Mouse (Mus musculus): ENCODE measurements at regions not wholly inside any gene's neighbourhood (a gene's known extent, or its start where the extent isn't known, plus 50 kb on each side); places are given as distances from the start of the nearest gene placed in this dataset.
"Not testable (repeated sequence)": the region's sequence is repeated elsewhere in the genome, so short reads cannot be mapped to it uniquely, and the experiment has no call there.

- Histone ChIP-seq H3K9me3 (replicated peaks; ENCODE audit: control insufficient read depth, low read length) (no peaks in the 10 kb centered on the region), H3K36me3 (ENCODE audit: control insufficient read depth, insufficient read depth, low read length) (no peaks in the 10 kb centered on the region), H3K27ac (ENCODE audit: low read depth, low read length) (no peak overlapping the region), H3K9ac (ENCODE audit: low read length) (no peak overlapping the region), H3K27me3 (replicated peaks; ENCODE audit: control insufficient read depth, insufficient read depth, low read length) (no peaks in the 10 kb centered on the region), H3K4me2 (ENCODE audit: low read length) (no peak overlapping the region), H3K4me3 (ENCODE audit: low read depth, low read length) (no peak overlapping the region), H3K4me1 (ENCODE audit: control insufficient read depth, insufficient read depth, low read length) (no peaks in the 10 kb centered on the region)
- DNase-seq (ENCODE audit: low spot score) (no peak), ATAC-seq (no peak)
Observed at GRCm38 (mm10) chr6:68532599-68532998, 997.0 kb upstream of the Tacstd2 start.

- H3K4me3 ChIP-seq (ENCODE audit: low read depth, low read length), result no peak overlapping the region
- no peak for DNase-seq (ENCODE audit: low spot score)
- no peak for ATAC-seq
Observed at GRCm38 (mm10) chr6:68503937-68504336, 968.3 kb upstream of the Tacstd2 start.

GRCm38 (mm10) chr6:68481137-68481536 lies 945.5 kb upstream of the Tacstd2 start:
- DNase-seq (ENCODE audit: low spot score) (no peak), ATAC-seq (no peak)
- H3K9me3 ChIP-seq (replicated peaks; ENCODE audit: control insufficient read depth, low read length), result no peaks in the 10 kb centered on the region
- H3K27ac ChIP-seq (ENCODE audit: low read depth, low read length), result no peak overlapping the region
- no peak overlapping the region for H3K9ac ChIP-seq (ENCODE audit: low read length)
- no peaks in the 10 kb centered on the region for H3K27me3 ChIP-seq (replicated peaks; ENCODE audit: control insufficient read depth, insufficient read depth, low read length)
- no peaks in the 10 kb centered on the region for H3K36me3 ChIP-seq (ENCODE audit: control insufficient read depth, insufficient read depth, low read length)
- no peak overlapping the region for H3K4me2 ChIP-seq (ENCODE audit: low read length)
- H3K4me1 ChIP-seq (ENCODE audit: control insufficient read depth, insufficient read depth, low read length), result no peaks in the 10 kb centered on the region
- WGBS, result 60% methylated on average over 1 of the region's 1 CpGs
- no peak overlapping the region for H3K4me3 ChIP-seq (ENCODE audit: low read depth, low read length)

More at GRCm38 (mm10) chr6:68503937-68504336, 968.3 kb upstream of the Tacstd2 start:
- Histone ChIP-seq H3K4me2 (ENCODE audit: low read length) (no peak overlapping the region), H3K36me3 (ENCODE audit: control insufficient read depth, insufficient read depth, low read length) (no peaks in the 10 kb centered on the region), H3K4me1 (ENCODE audit: control insufficient read depth, insufficient read depth, low read length) (no peaks in the 10 kb centered on the region), H3K9ac (ENCODE audit: low read length) (no peak overlapping the region), H3K27ac (ENCODE audit: low read depth, low read length) (no peak overlapping the region), H3K9me3 (replicated peaks; ENCODE audit: control insufficient read depth, low read length) (no peaks in the 10 kb centered on the region), H3K27me3 (replicated peaks; ENCODE audit: control insufficient read depth, insufficient read depth, low read length) (no peaks in the 10 kb centered on the region)

- no peak overlapping the region for H3K4me3 ChIP-seq (ENCODE audit: low read depth, low read length)
- H3K9ac ChIP-seq (ENCODE audit: low read length), result no peak overlapping the region
- no peak overlapping the region for H3K27ac ChIP-seq (ENCODE audit: low read depth, low read length)
- H3K4me1 ChIP-seq (ENCODE audit: control insufficient read depth, insufficient read depth, low read length), result no peaks in the 10 kb centered on the region
- no peaks in the 10 kb centered on the region for H3K27me3 ChIP-seq (replicated peaks; ENCODE audit: control insufficient read depth, insufficient read depth, low read length)
- no peaks in the 10 kb centered on the region for H3K36me3 ChIP-seq (ENCODE audit: control insufficient read depth, insufficient read depth, low read length)
- H3K4me2 ChIP-seq (ENCODE audit: low read length), result no peak overlapping the region
- no peak; the same call in 1 of the 2 replicates for ATAC-seq
- peak; percentile 43 for DNase-seq (ENCODE audit: low spot score)
- H3K9me3 ChIP-seq (replicated peaks; ENCODE audit: control insufficient read depth, low read length), result no peaks in the 10 kb centered on the region
Observed at GRCm38 (mm10) chr6:68474872-68475271, 939.3 kb upstream of the Tacstd2 start.

GRCm38 (mm10) chr6:68453061-68453803 lies 917.6 kb upstream of the Tacstd2 start:
- H3K4me2 ChIP-seq (ENCODE audit: low read length); DNase-seq (ENCODE audit: low spot score); H3K9ac ChIP-seq (ENCODE audit: low read length); ATAC-seq; H3K27me3 ChIP-seq (replicated peaks; ENCODE audit: control insufficient read depth, insufficient read depth, low read length); H3K4me3 ChIP-seq (ENCODE audit: low read depth, low read length); H3K9me3 ChIP-seq (replicated peaks; ENCODE audit: control insufficient read depth, low read length); H3K36me3 ChIP-seq (ENCODE audit: control insufficient read depth, insufficient read depth, low read length); H3K27ac ChIP-seq (ENCODE audit: low read depth, low read length); H3K4me1 ChIP-seq (ENCODE audit: control insufficient read depth, insufficient read depth, low read length): not testable (repeated sequence)
- 74% methylated on average over 5 of the region's 5 CpGs for WGBS

- WGBS, result 82% methylated on average over 3 of the region's 3 CpGs
- H3K9ac ChIP-seq (ENCODE audit: low read length), result no peak overlapping the region
- H3K27me3 ChIP-seq (replicated peaks; ENCODE audit: control insufficient read depth, insufficient read depth, low read length), result no peaks in the 10 kb centered on the region
- ATAC-seq (no peak), DNase-seq (ENCODE audit: low spot score) (no peak)
- no peaks in the 10 kb centered on the region for H3K4me1 ChIP-seq (ENCODE audit: control insufficient read depth, insufficient read depth, low read length)
- no peaks in the 10 kb centered on the region for H3K9me3 ChIP-seq (replicated peaks; ENCODE audit: control insufficient read depth, low read length)
- H3K27ac ChIP-seq (ENCODE audit: low read depth, low read length), result no peak overlapping the region
- no peak overlapping the region for H3K4me2 ChIP-seq (ENCODE audit: low read length)
- H3K4me3 ChIP-seq (ENCODE audit: low read depth, low read length), result no peak overlapping the region
- no peaks in the 10 kb centered on the region for H3K36me3 ChIP-seq (ENCODE audit: control insufficient read depth, insufficient read depth, low read length)
Observed at GRCm38 (mm10) chr6:68449042-68449832, 913.6 kb upstream of the Tacstd2 start.

GRCm38 (mm10) chr6:68445782-68446181 lies 910.2 kb upstream of the Tacstd2 start:
- Histone ChIP-seq H3K27ac (ENCODE audit: low read depth, low read length) (no peak overlapping the region), H3K4me3 (ENCODE audit: low read depth, low read length) (no peak overlapping the region), H3K4me2 (ENCODE audit: low read length) (no peak overlapping the region), H3K27me3 (replicated peaks; ENCODE audit: control insufficient read depth, insufficient read depth, low read length) (no peaks in the 10 kb centered on the region), H3K4me1 (ENCODE audit: control insufficient read depth, insufficient read depth, low read length) (no peaks in the 10 kb centered on the region), H3K36me3 (ENCODE audit: control insufficient read depth, insufficient read depth, low read length) (no peaks in the 10 kb centered on the region), H3K9ac (ENCODE audit: low read length) (no peak overlapping the region), H3K9me3 (replicated peaks; ENCODE audit: control insufficient read depth, low read length) (no peaks in the 10 kb centered on the region)
- DNase-seq (ENCODE audit: low spot score) (no peak), ATAC-seq (no peak)
- 85% methylated on average over 4 of the region's 4 CpGs for WGBS

- Histone ChIP-seq H3K36me3 (ENCODE audit: control insufficient read depth, insufficient read depth, low read length) (no peaks in the 10 kb centered on the region), H3K27me3 (replicated peaks; ENCODE audit: control insufficient read depth, insufficient read depth, low read length) (no peaks in the 10 kb centered on the region), H3K27ac (ENCODE audit: low read depth, low read length) (no peak overlapping the region), H3K9me3 (replicated peaks; ENCODE audit: control insufficient read depth, low read length) (no peaks in the 10 kb centered on the region), H3K4me1 (ENCODE audit: control insufficient read depth, insufficient read depth, low read length) (no peaks in the 10 kb centered on the region), H3K4me3 (ENCODE audit: low read depth, low read length) (no peak overlapping the region), H3K4me2 (ENCODE audit: low read length) (no peak overlapping the region), H3K9ac (ENCODE audit: low read length) (no peak overlapping the region)
- ATAC-seq (no peak), DNase-seq (ENCODE audit: low spot score) (no peak)
Observed at GRCm38 (mm10) chr6:68437184-68437583, 901.6 kb upstream of the Tacstd2 start.

All from forebrain, embryonic 14.5 days (tissue).